Mouse (Mus musculus) liver, embryonic 14.5 days (tissue): ENCODE results near the gene Spock1.

Source experiments
- CTCF ChIP-seq: IDR thresholded peaks from 2 replicates; pipeline ENCODE4 v1.5.1; 2016; ENCODE audit warnings: antibody characterized with exemption, low read depth, control low read depth
- EP300 ChIP-seq: IDR thresholded peaks from 2 replicates; pipeline ENCODE4 v1.6.1; 2016; ENCODE audit warnings: antibody characterized with exemption, low read depth

- TF ChIP-seq EP300 (no peak), CTCF (no peak)
Measured at GRCm38 (mm10) chr13:57648784-57649183, 259.3 kb downstream of the Spock1 start.
